Mouse (Mus musculus) gastrocnemius, adult 2 months (tissue): ENCODE measurements around the gene Zfp319. TPM values are rescaled to one million over a fixed set of nuclear protein-coding genes. Genes with fewer than 3 reads are reported as not detected.
"Not testable (repeated sequence)": the region's sequence is repeated elsewhere in the genome, so short reads cannot be mapped to it uniquely, and the experiment has no call there.

Experiments used
- DNase-seq: peaks from one replicate; pipeline ENCODE4 v3.0.0; 2022
- H3K27ac ChIP-seq: fragments of 200-600 bp; 2 replicates; pipeline ENCODE4 v1.8.1; 2022; ENCODE audit warnings: mild to moderate bottlenecking
- H3K4me3 ChIP-seq: fragments of 200-600 bp; 2 replicates; pipeline ENCODE4 v1.8.1; 2022; ENCODE audit warnings: mild to moderate bottlenecking, moderate library complexity
- CTCF ChIP-seq: fragments of 200-600 bp; IDR thresholded peaks from 2 replicates; pipeline ENCODE4 v1.8.1; 2022; ENCODE audit warnings: antibody characterized with exemption, mild to moderate bottlenecking, moderate library complexity
- intact Hi-C: fragments of 180-260 bp; cut with DNase I; formaldehyde crosslinking; loops from one replicate; pipeline ENCODE4 v1.15.1; 2025
- long read RNA-seq, 2 experiments: library from polyadenylated mRNA; stranded (forward); transcript quantifications; one replicate each; pipeline ENCODE4 v2.0.0; 2021
- total RNA-seq, 2 experiments: library from RNA; stranded (reverse); gene quantifications; 2 replicates each; pipeline ENCODE4 v1.2.3; 2021

Gene Zfp319
- total RNA-seq: 1 to 10 TPM; 3.3 to 4.4 TPM
- long read RNA-seq, experiment 1, full-length matches to known transcripts: 2 of 7 reads
- long read RNA-seq, experiment 1, partial matches to known transcripts: 2 of 7 reads
- long read RNA-seq, experiment 1, other reads (novel, unspliced or antisense): 3 of 7 reads
- long read RNA-seq, experiment 2, full-length matches to known transcripts: 5 of 6 reads
- long read RNA-seq, experiment 2, partial matches to known transcripts: 0 of 6 reads
- long read RNA-seq, experiment 2, other reads (novel, unspliced or antisense): 1 of 6 reads

DNA sequence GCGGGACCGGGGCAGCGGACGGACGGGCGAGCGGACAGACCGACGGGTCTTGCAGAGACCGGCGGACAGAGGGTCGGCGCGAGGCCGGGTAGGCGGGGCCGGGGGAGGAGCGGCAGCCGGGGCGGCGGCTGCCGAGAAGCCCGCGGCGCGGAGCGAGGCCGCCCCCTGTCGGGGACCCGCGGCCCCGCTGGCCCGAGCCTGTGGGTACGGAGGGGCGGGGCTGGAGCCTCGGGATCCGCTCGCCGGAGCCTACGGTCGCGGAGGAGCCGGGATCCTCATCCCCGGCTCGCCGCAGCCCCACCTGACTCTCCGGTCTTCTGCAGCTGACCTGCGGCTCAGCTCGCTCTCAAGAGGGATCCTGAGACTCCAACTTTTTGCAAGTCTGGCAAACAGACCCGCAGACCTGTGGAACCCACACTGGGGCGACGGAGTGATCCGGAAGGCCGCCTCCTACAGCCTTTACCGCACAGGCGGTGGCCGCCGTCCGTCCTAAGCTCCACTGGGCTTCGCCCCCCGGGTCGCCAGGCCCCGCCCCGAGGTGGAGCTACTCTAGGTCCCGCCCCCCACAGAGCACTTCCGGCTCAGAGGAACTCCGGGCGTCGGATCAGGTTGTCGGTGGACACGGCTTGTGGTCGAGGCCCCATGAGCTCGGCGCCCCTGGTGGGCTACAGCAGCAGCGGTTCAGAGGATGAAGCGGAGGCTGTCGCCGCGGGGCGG lies at the start of gene Zfp319, which contains the start of gene Usb1:
Zfp319 (minus strand) TSS at position 231 of the 717 bp plus-strand sequence.
Usb1 (plus strand) TSS at position 565 of the 717 bp plus-strand sequence.
- DNase-seq: peak; percentile 96
- Histone ChIP-seq H3K27ac (peak within 1 kb of the TSS; percentile 98), H3K4me3 (peak within 1 kb of the TSS; percentile 97)
- intact Hi-C loops: loop anchor here (1.0 to 10.0 kb wide), 4 partner anchors 77 to 303 kb away; partner anchors contain the start of genes Cfap20, Gins3 and Katnb1
- peak; percentile 88 for TF ChIP-seq CTCF

DNA sequence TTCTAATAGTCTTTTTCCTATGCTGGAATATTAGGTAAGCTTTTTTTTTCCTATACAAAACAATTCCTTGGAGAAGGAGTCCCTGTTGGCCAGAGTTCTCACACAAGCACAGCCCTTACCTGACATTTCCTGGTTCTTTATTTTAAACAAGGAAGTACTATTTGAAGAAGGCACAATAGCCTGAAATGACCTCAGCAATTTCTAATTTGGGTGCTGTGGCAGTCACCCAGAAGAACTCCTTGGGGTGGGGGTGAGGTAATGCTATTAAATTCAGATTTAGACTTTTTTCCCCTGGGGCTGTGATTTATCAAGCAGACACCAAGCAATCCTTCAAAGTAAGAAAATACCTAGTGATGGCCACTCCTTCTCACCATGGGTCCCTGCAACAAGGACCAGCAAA lies 49.2 kb upstream of the Zfp319 start:
- H3K27ac ChIP-seq: peak overlapping the region; percentile 66
- TF ChIP-seq CTCF: no peak
- H3K4me3 ChIP-seq: no peak overlapping the region
- no peak for DNase-seq
- intact Hi-C loops: no loop called here

DNA sequence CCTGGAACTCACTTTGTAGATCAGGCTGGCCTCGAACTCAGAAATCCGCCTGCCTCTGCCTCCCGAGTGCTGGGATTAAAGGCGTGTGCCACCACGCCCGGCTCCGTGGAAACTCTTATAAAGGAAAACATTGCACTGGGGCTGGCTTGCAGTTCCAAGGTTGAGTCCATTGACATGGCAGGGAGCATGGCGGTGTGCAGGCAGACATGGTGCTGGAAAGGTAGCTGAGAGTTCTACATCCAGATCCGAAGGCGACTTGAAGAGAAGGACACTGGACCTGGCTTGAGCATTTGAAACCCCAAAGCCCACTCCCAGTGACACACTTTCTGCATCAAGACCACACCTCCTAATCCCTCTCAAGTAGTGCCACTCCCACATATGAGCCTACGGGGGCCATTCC lies 47.2 kb upstream of the Zfp319 start:
- DNase-seq, intact Hi-C loops, H3K4me3 ChIP-seq: not testable (repeated sequence)
- H3K27ac ChIP-seq: 0 out of 2 replicates have a peak overlapping the region, but pooled peaks have one; percentile 4

DNA sequence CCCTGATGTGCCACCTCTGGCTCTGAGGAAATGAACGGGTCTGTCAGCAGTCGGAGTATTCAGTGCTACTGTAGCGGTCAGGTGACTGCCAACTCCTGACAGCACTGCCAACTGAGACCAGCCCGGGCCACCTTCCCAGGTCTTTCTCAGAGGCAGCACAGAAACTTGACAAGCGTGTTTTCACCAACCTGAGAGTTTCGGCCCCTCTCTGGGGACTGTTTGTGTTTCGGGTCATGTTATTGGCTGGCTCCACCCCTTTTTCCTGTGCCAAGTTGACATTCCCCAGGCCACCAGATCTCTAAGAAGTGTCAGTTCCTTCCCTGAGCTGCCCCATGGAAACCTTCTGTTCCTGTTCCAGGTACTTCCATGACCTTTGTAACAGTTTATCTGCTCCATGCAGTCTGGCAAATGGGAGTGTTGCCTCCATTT lies 46.1 kb upstream of the Zfp319 start:
- H3K4me3 ChIP-seq: peak overlapping the region; percentile 9
- intact Hi-C loops: loop anchor here (2.0 kb wide), 1 partner anchor 23 kb away; no protein-coding TSS in a partner anchor
- peak overlapping the region; percentile 82 for H3K27ac ChIP-seq
- peak; percentile 83 for DNase-seq
- no peak for TF ChIP-seq CTCF

DNA sequence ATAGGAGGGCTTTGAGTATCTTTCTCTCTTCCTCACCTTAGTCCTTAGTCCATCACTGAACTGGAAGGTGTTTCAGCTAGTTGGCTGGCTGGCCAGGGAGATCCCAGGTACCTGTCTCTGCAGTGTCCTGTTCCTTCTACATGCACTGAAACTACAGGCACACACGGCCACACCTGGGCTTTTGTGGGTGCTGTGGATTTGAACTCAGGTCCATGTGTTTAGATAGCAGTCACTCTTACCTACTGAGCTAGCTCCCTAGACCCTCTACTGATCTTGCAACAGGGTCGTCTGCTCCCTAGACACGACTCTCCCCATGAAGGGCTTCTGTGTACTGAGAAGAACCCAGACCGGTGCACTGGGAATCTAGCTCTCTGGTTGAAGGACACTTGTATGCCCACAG lies 45.4 kb upstream of the Zfp319 start:
- intact Hi-C loops: loop anchor here (2.0 kb wide), 1 partner anchor 22 kb away; no protein-coding TSS in a partner anchor
- TF ChIP-seq CTCF: no peak
- H3K27ac ChIP-seq: peak overlapping the region; percentile 82
- no peak for DNase-seq
- H3K4me3 ChIP-seq: no peak overlapping the region

DNA sequence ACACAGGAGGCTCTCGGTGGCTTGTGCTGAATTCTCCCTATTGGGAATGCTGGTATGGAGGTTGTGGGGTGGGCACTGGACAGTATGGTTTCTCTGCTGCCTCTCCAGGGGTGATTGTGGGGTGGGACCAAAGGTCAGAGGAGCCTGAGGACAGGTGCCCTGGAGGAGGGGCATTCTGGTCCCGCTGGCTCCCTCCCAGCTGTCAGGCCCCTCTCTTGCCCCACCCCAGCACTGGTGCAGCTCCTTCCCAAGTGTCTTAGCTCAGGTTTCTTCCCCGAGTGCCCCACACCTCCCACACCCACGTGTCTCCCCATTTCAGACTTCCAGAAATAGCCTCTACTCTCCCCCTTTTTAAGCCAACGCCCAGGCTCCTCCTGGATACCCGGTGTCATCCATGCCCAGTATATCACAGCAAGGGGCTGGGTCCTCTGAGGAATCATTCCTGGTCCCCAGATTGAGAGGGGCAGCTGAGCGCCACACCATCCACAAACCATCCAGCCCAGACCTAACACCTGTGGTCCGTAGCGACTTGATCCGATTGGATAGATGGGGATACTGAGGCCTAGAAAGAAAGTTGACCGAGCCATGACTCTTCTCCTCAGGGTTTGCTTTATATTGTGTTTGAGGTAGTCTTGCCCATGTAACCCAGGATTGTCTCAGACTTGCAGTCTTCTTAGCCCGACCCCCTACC lies 44.7 kb upstream of the Zfp319 start:
- TF ChIP-seq CTCF: no peak
- DNase-seq: peak; percentile 65
- intact Hi-C loops: loop anchor here (2.0 kb wide), 1 partner anchor 22 kb away; no protein-coding TSS in a partner anchor
- H3K4me3 ChIP-seq: no peak overlapping the region
- H3K27ac ChIP-seq: peak overlapping the region; percentile 82

DNA sequence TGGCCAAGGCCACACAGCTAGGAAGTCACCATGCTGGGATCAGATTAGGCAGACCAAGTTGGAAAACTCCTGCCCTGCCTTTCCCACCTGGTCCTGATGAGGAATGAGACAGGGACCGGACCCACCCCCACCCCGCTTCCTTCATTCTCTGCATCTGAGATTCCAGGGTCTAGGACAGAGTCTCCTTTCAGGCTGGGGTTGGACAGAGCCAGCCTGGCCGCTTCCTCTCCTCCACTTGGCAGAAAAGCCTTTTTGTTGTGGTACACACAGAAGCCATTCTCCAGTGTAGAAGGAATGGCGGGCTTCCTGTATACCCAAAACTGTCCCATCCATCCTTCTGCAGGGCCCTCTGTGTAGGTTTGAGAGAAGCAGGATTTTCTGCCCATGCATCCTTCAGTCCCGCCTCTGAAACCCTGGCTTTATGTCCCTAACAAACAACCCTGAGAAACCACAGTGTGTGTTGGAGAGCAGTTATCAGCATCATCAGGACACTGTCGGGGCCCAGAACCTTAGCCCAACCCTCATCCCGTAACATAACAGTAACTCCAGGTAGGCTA lies 43.7 kb upstream of the Zfp319 start:
- H3K27ac ChIP-seq: peak overlapping the region; percentile 82
- H3K4me3 ChIP-seq: no peak overlapping the region
- no peak for TF ChIP-seq CTCF
- no peak for DNase-seq
- intact Hi-C loops: no loop called here

DNA sequence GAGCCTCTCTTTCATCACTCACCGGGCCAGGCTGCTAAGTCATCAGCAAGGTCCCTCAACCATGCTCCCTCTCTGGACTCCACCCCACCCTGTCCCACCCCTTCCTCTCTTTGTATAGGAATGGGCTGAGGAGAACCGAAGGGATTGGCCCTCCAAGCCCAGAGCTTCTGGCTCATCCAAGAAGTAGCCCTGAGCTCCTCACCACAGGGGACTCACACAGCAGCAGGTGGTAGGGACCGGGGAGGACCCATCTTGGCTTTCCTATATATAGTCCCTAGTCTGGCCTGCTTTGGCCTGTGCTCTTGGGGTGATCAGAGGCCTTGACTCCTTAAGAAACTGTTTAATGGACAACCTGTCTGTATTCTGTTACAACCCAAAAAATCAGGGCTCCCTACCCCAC lies 42.7 kb upstream of the Zfp319 start:
- intact Hi-C loops: no loop called here
- TF ChIP-seq CTCF: no peak
- H3K4me3 ChIP-seq: no peak overlapping the region
- DNase-seq: no peak
- H3K27ac ChIP-seq: peak overlapping the region; percentile 67

DNA sequence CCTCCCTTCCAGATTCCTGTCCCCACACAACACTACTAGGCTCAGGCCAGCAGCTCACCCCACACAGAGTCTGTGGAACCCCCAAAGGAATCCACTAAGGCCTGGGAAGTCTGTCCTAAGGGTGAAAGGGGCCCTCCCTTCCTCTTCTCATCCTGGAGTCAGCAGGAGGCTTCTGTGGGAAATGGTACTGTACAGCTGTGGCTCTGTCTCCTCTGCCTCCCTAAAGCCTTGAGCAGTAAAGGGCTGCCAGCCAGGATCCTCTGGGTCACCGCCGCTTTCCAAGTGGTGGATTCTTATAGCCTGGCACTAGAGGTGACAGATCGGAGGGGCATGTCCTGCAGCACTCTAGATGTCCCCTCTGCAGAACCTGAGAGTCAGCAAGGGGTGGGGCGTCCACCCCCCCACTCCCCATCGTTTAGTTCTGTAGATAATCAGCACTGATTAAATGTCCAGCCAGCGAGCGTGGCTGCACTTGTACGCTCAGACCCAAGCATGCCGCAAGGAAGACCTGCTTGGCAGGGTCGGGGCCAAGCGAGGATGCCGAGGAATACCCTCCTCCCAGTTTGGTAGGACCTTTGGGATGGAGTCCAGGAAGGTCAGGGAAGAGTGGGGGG lies 41.7 kb upstream of the Zfp319 start:
- Histone ChIP-seq H3K4me3 (peak overlapping the region; percentile 24), H3K27ac (peak overlapping the region; percentile 67)
- no peak for TF ChIP-seq CTCF
- intact Hi-C loops: no loop called here
- DNase-seq: peak; percentile 57

DNA sequence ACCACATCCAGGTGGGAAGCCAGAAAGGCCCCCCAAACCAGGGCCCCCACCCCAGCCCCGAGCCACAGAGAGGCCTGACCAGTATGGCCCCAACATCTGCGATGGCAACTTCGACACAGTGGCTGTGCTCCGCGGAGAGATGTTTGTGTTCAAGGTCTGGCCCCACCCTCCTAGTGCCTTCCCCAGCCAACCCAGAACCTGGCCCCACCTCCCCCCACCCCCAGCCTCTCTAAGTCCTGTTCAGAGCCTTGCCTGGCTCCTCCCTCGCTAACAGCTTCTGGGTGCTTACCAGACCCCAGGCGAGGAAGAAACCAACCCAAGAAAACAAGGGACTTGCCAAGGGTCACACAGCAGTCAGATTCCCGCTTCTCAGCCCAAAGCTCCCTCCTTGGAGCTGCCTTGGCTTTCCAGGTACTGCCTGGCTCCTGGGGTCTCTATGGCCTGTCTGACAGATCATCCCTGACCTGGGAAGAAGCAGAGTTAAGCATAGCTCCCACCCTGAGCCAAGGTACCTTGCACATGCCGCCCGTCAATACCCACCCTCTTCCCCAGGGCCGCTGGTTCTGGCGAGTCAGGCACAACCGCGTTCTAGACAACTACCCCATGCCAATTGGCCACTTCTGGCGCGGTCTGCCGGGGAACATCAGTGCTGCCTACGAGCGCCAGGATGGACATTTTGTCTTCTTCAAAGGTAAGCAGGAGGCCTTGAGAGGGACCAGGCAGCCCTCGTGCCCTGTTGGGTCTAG lies 38.0 kb upstream of the Zfp319 start:
- no peak overlapping the region for H3K4me3 ChIP-seq
- intact Hi-C loops: no loop called here
- no peak for TF ChIP-seq CTCF
- H3K27ac ChIP-seq: no peak overlapping the region
- DNase-seq: no peak

DNA sequence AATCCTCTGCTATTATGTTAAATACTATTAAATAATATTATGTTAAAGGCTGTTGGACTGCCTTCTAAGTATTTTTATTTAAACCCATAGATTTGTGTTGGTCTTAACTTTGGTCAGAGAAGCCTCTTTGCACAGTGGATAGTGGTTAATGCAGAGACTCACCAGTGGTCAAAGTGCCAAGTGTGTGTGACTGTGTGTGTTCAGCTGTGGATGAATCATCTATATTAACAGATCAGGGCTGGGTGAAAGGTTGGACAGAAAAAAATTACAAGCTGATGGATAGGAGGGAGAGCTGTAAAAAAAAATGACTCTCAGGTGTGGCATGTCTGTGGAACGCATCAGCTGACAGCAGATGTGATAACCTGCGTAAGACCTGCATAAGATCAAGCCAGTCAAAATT lies 32.1 kb upstream of the Zfp319 start:
- no peak overlapping the region for H3K4me3 ChIP-seq
- intact Hi-C loops: no loop called here
- no peak for TF ChIP-seq CTCF
- no peak for DNase-seq
- no peak overlapping the region for H3K27ac ChIP-seq

DNA sequence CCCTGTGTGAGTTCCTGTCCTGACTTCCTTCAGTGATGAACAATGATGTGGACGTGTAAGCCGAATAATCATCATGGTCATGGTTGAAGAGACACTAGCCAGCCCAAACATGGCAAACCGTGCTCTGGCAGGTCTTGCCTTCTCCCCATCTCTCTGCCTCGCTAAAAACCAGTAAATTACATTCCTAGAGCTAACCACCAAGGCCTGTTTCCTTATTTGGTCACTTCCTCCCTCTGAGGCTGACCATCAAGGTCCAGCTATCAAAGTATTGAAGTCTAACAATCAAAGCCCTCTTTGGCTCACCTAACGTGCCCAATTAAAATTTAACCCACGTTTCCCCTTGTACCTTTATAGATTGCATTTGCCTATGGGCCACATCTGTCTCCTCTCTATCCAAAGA lies 30.5 kb upstream of the Zfp319 start:
- intact Hi-C loops: no loop called here
- DNase-seq: no peak
- TF ChIP-seq CTCF: no peak
- no peak overlapping the region for H3K27ac ChIP-seq
- H3K4me3 ChIP-seq: no peak overlapping the region
